Mouse (Mus musculus): ENCODE measurements around the gene Nt5m.

Nt5m gene

DNA sequence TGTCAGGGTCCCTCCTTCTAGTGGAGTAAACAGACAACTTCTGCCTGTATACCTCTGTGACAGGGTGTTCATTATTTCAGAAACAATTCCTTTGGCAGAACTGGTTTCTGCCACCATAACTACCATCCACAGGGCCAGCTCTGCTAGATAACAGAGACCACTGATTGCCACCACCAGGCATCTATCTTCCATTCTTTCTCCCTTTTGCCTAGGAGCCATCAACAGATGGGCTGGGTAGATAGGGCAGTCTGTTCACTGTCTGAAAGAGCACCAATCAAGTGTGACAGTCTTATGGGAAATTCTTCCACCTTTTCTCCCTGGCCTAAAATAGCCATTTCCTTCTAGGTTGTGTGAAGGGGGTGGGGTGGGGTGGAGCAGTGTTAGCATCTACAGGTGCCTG, 71.3 kb downstream of the Nt5m start:
- no peak for DNase-seq

GRCm38 (mm10) chr11:59911523-59911922, 72.3 kb downstream of the Nt5m start:
- DNase-seq = no peak

DNA sequence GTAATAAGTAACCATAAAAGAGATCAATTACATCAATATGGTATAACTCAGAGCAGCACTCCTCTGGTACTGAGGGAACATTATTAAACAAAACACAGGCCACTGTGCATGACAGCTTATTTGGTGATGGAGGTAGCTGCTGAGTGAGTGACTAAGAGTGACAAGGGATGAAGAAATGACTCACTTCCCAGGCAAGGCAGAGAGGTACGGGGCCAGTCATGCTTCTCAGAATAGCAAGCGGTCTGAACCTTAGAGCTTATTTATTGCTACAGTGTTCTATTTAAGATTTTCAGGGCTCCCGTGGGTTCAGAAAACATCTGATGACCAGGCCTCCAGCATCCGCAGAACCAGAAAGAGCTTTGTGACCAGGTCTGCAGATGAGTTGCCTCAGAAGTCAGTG, 74.5 kb downstream of the Nt5m start:
- DNase-seq = no peak

- DNase-seq = no peak
Observed at GRCm38 (mm10) chr11:59918014-59918413, 78.8 kb downstream of the Nt5m start.

DNA sequence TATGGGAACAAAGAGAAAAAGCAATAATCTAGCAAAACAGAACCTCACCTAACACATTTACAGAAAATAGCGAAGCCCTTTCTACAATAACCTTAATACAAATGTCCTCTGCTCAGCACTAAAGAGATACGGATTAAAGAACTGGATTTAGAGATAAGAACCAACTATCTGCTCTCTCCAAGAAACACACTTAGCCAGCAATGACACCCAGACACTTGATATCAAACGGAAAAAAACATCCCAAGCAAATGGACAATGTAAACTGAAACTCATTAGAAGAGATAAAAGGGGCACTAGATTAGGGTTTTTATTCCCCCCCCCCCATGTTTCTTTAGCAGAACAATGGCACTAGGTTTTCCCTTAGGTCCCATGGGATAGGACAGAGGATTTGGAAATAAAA, 80.2 kb downstream of the Nt5m start:
- DNase-seq = no peak

GRCm38 (mm10) chr11:59920331-59920730, 81.1 kb downstream of the Nt5m start:
- no peak for DNase-seq

DNA sequence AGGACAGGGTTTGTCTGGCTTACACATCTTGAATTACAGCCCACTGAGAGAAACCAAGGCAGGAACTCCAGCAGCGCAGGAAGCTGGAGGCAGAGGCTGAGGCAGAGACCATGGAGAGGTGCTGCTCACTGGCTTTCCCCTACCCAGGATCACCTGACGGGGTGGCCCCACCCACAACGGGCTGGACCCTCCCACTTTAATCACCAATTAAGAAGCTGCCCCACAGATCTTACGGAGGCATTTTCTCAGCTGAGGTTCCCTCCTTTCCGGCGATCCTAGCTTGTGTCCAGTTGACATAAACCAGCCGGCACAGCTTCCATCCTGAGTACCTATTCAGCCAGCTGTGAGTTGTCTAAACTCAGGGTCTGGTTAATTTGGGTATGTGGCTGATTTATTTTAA, 82.0 kb downstream of the Nt5m start:
- no peak for DNase-seq

DNA sequence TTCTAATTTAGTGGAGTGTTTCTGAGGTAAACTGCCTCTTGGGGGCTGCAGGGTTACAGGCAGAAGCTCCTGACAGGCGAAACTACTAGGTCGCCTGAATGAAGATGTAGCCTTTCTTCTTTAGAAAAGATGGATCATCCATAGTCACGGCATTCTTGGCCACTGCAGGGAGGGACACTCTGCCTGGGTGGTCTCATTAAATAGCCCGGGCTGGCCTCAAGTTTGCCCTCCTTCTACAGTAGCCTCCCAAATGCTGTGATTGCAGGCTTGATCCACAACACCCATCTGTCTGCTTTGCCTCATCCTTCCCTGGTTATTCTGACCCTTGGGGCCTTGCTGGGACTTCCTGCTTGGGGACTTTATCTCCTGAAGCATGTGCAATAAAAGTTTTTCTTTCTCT, 90.8 kb downstream of the Nt5m start:
- no peak for DNase-seq
